Mouse (Mus musculus): Measurements from ENCODE around the gene Lix1. TPM values are rescaled to one million over a fixed set of nuclear protein-coding genes. Genes with fewer than 3 reads are reported as not detected.
"Not testable (repeated sequence)": the region's sequence is repeated elsewhere in the genome, so short reads cannot be mapped to it uniquely, and the experiment has no call there.

Lix1 gene
- total RNA-seq, 2 experiments from 2014 or later = 71.8 to 77.6 TPM

GRCm38 (mm10) chr17:17485789-17486188 lies 83.3 kb downstream of the Lix1 start:
- TF ChIP-seq CTCF (conservative IDR thresholded peaks at IDR 0.05) = no peak
- no peak for DNase-seq (ENCODE audit: low spot score in 2 of 2)
- Histone ChIP-seq H3K4me3 (no peak overlapping the region), H3K27ac (no peak overlapping the region)

- H3K4me3 ChIP-seq = no peak overlapping the region
- no peak overlapping the region for H3K27ac ChIP-seq
- no peak for DNase-seq (ENCODE audit: low spot score in 2 of 2)
- no peak for TF ChIP-seq CTCF (conservative IDR thresholded peaks at IDR 0.05)
These were observed 88.5 kb downstream of the Lix1 start for GRCm38 (mm10) chr17:17490820-17491621.

GRCm38 (mm10) chr17:17491622-17492001 lies 89.1 kb downstream of the Lix1 start:
- H3K27ac ChIP-seq = no peak overlapping the region
- H3K4me3 ChIP-seq = no peak overlapping the region
- DNase-seq (ENCODE audit: low spot score in 2 of 2) = no peak
- TF ChIP-seq CTCF (conservative IDR thresholded peaks at IDR 0.05) = no peak

- Histone ChIP-seq H3K4me3 (no peak overlapping the region), H3K27ac (no peak overlapping the region)
- TF ChIP-seq CTCF (conservative IDR thresholded peaks at IDR 0.05) = no peak
- no peak for DNase-seq (ENCODE audit: low spot score in 2 of 2)
These were observed 89.6 kb downstream of the Lix1 start for GRCm38 (mm10) chr17:17492116-17492515.

GRCm38 (mm10) chr17:17496234-17496633 lies 93.8 kb downstream of the Lix1 start:
- H3K4me3 ChIP-seq; DNase-seq (ENCODE audit: low spot score in 2 of 2): not testable (repeated sequence)

GRCm38 (mm10) chr17:17496730-17497129 lies 94.3 kb downstream of the Lix1 start:
- no peak for TF ChIP-seq CTCF (conservative IDR thresholded peaks at IDR 0.05)
- no peak overlapping the region for H3K27ac ChIP-seq
- H3K4me3 ChIP-seq = no peak overlapping the region
- DNase-seq (ENCODE audit: low spot score in 2 of 2) = no peak

More at GRCm38 (mm10) chr17:17496234-17496633, 93.8 kb downstream of the Lix1 start:
- H3K27ac ChIP-seq = not testable (repeated sequence)

GRCm38 (mm10) chr17:17498848-17499247 lies 96.4 kb downstream of the Lix1 start:
- no peak for TF ChIP-seq CTCF (conservative IDR thresholded peaks at IDR 0.05)
- Histone ChIP-seq H3K4me3 (no peak overlapping the region), H3K27ac (peak overlapping the region; percentile 49)
- DNase-seq (ENCODE audit: low spot score in 2 of 2) = no peak

- TF ChIP-seq CTCF (conservative IDR thresholded peaks at IDR 0.05) = no peak
- no peak overlapping the region for H3K4me3 ChIP-seq
- no peak for DNase-seq (ENCODE audit: low spot score in 2 of 2)
- peak overlapping the region; percentile 49 for H3K27ac ChIP-seq
These were observed 96.8 kb downstream of the Lix1 start for GRCm38 (mm10) chr17:17499278-17499677.

- no peak for TF ChIP-seq CTCF (conservative IDR thresholded peaks at IDR 0.05)
- H3K4me3 ChIP-seq = no peak overlapping the region
- DNase-seq (ENCODE audit: low spot score in 2 of 2) = no peak
- H3K27ac ChIP-seq = no peak overlapping the region
These were observed 104.2 kb downstream of the Lix1 start for GRCm38 (mm10) chr17:17506677-17507076.

Other genes with a start within 250 kb of the Lix1 start
- 10 to 100 TPM; 19.8 to 21.3 TPM for gene Riok2, start 28.4 kb upstream of the Lix1 start, total RNA-seq (2021)
- gene Lnpep, start 222.4 kb downstream of the Lix1 start, total RNA-seq (2021) = 100 to 1,000 TPM; 101 to 105 TPM

All from layer of hippocampus, adult 2 months (tissue).